ENCODE assay signal across 36 mouse cellular contexts in the genomic region with DNA sequence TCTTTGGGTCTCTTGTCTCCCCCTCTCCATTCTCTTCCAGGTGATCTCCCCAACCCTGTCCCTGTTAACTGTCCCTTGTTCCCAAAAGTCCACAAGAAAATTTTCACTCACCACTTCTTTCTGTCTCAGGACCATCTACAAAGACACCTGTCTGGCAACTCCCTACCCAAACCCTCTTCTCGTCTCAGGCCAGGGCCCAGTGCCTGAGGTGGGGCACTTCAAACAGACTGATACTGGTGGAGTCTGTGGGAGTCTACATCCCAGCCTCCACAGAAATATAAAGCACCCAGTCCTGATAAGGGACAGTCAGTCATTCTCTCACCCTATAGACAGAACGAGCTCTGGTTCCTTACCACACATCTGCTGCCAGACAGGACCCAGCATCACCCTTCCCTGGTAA. TPM values are rescaled to one million over a fixed set of nuclear protein-coding genes. Genes with fewer than 3 reads are reported as not detected.
"Had no signal": no experiment of that assay in that cellular context is flagged by ENCODE, and none has a peak within 500 bp of the region (broad histone marks: within the 10 kb centered on the region; RNA-seq: fewer than 3 reads in every experiment).

Gene Gsdma2, plus strand, starts transcription at position 301 of the 400 bp plus-strand sequence.

- H3K36me3 ChIP-seq: embryonic facial prominence, embryonic 10.5 days; embryonic facial prominence, embryonic 12.5 days; embryonic facial prominence, embryonic 13.5 days; embryonic facial prominence, embryonic 15.5 days; forebrain, embryonic 10.5 days; forebrain, embryonic 12.5 days; forebrain, embryonic 15.5 days had no signal

- H3K9ac ChIP-seq: embryonic facial prominence, embryonic 12.5 days; embryonic facial prominence, embryonic 13.5 days; embryonic facial prominence, embryonic 15.5 days; forebrain, embryonic 12.5 days; forebrain, embryonic 13.5 days; forebrain, embryonic 15.5 days; forebrain, postnatal 0 days had no signal

- H3K4me2 ChIP-seq: embryonic facial prominence, embryonic 12.5 days; embryonic facial prominence, embryonic 13.5 days; embryonic facial prominence, embryonic 15.5 days; forebrain, embryonic 12.5 days; forebrain, embryonic 13.5 days; forebrain, embryonic 15.5 days had no signal

- ATAC-seq: forebrain, embryonic 13.5 days; forebrain, embryonic 14.5 days; forebrain, embryonic 15.5 days; forebrain, embryonic 16.5 days; forebrain, postnatal 0 days had no signal

- H3K9me3 ChIP-seq: embryonic facial prominence, embryonic 10.5 days; embryonic facial prominence, embryonic 12.5 days; embryonic facial prominence, embryonic 13.5 days; embryonic facial prominence, embryonic 15.5 days; forebrain, embryonic 10.5 days; forebrain, embryonic 12.5 days; forebrain, embryonic 13.5 days; forebrain, embryonic 15.5 days had no signal

- DNase-seq: cerebellum, adult 8-10 months; cerebellum, adult 9-10 months; cerebellum, adult 9-11 months; cerebellum, postnatal 10 days; cerebellum, postnatal 14 days; cerebellum, postnatal 25 days; cerebellum, postnatal 36 days; embryo, embryonic 11 days; forebrain, postnatal 0 days; gastrocnemius, adult 2 months; gastrocnemius, postnatal 10 days; gastrocnemius, postnatal 14 days; gastrocnemius, postnatal 25 days; gastrocnemius, postnatal 36 days; heart, adult 18-20 months; heart, adult 2 months had no signal

- H3K27me3 ChIP-seq: embryonic facial prominence, embryonic 12.5 days; forebrain, embryonic 13.5 days; forebrain, embryonic 15.5 days had no signal

- H3K4me1 ChIP-seq: embryonic facial prominence, embryonic 10.5 days; embryonic facial prominence, embryonic 12.5 days; embryonic facial prominence, embryonic 13.5 days; embryonic facial prominence, embryonic 15.5 days; forebrain, embryonic 10.5 days; forebrain, embryonic 12.5 days; forebrain, embryonic 13.5 days; forebrain, embryonic 15.5 days had no signal

- H3K27ac ChIP-seq: embryonic facial prominence, embryonic 10.5 days; embryonic facial prominence, embryonic 12.5 days; embryonic facial prominence, embryonic 13.5 days; embryonic facial prominence, embryonic 15.5 days; forebrain, embryonic 10.5 days; forebrain, embryonic 12.5 days; forebrain, embryonic 13.5 days; forebrain, embryonic 15.5 days; gastrocnemius, adult 2 months; heart, adult 2 months had no signal

- H3K4me3 ChIP-seq: embryonic facial prominence, embryonic 10.5 days; embryonic facial prominence, embryonic 12.5 days; embryonic facial prominence, embryonic 13.5 days; embryonic facial prominence, embryonic 15.5 days; erythroblast, embryonic 14.5 days; forebrain, embryonic 10.5 days; forebrain, embryonic 12.5 days; forebrain, embryonic 13.5 days; forebrain, embryonic 15.5 days; gastrocnemius, adult 2 months; heart, adult 2 months had no signal

RNA-seq across cellular contexts. Expression of gene Gsdma2, which starts in this region (rescaled TPM):
- total RNA-seq: common myeloid progenitor, adult 5-6 weeks; forebrain, postnatal 0 days; gastrocnemius, postnatal 10 days; gastrocnemius, postnatal 14 days; gastrocnemius, postnatal 25 days; gastrocnemius, postnatal 4 days; granulocyte monocyte progenitor cell, adult 5-6 weeks; heart, adult 18-20 months; heart, adult 2 months had no signal
- polyA plus RNA-seq: cortical plate, adult 2 months; embryonic facial prominence, embryonic 10.5 days; embryonic facial prominence, embryonic 11.5 days; embryonic facial prominence, embryonic 12.5 days; embryonic facial prominence, embryonic 13.5 days; embryonic facial prominence, embryonic 14.5 days; embryonic facial prominence, embryonic 15.5 days; erythroblast, embryonic 14.5 days; forebrain, embryonic 10.5 days; forebrain, embryonic 11.5 days; forebrain, embryonic 12.5 days; forebrain, embryonic 13.5 days; forebrain, embryonic 14.5 days; forebrain, embryonic 15.5 days; forebrain, embryonic 16.5 days; frontal cortex, adult 2 months; gonadal fat pad, adult 2 months; heart, adult 2 months had no signal
